Mouse (Mus musculus) kidney, postnatal 0 days (tissue): ENCODE measurements around the gene Unc119b. TPM values are rescaled to one million over a fixed set of nuclear protein-coding genes. Genes with fewer than 3 reads are reported as not detected.
A peak's percentile ranks its signal among the peaks of the same experiment; 100 is the strongest.

Source experiments
- ATAC-seq: fragments of 200-750 bp; cut with Nextera tagmentation; replicated peaks from 2 replicates; pipeline ENCODE4 v1.8.0; 2017; ENCODE audit warnings: low read depth, moderate number of reproducible peaks, moderate TSS enrichment, moderate library complexity; ENCODE audit not compliant: low FRiP score
- DNase-seq: peaks from one replicate; pipeline ENCODE4 v3.0.0-alpha.2; 2016; ENCODE audit warnings: low spot score
- H3K27ac ChIP-seq: fragments of 300-500 bp; sonication (generic); 2 replicates; pipeline ENCODE4 v1.5.1; 2014; ENCODE audit warnings: mild to moderate bottlenecking
- H3K27me3 ChIP-seq: fragments of 300-500 bp; sonication (generic); 2 replicates; pipeline ENCODE4 v1.6.1; 2014; ENCODE audit warnings: low read length, mixed read lengths; ENCODE audit not compliant: insufficient read depth
- H3K36me3 ChIP-seq: fragments of 300-500 bp; sonication (generic); 2 replicates; pipeline ENCODE4 v1.6.1; 2014; ENCODE audit warnings: low read length, mixed read lengths; ENCODE audit not compliant: insufficient read depth
- H3K4me1 ChIP-seq: fragments of 300-500 bp; sonication (generic); replicated peaks from 2 replicates; pipeline ENCODE4 v1.6.1; 2014; ENCODE audit warnings: antibody characterized with exemption, low read length, mixed read lengths; ENCODE audit not compliant: insufficient read depth
- H3K4me2 ChIP-seq: fragments of 300-500 bp; sonication (generic); 2 replicates; pipeline ENCODE4 v1.6.1; 2014; ENCODE audit warnings: mild to moderate bottlenecking, low read length, moderate library complexity, mixed read lengths
- H3K4me3 ChIP-seq: fragments of 300-500 bp; sonication (generic); replicated peaks from 2 replicates; pipeline ENCODE4 v1.5.1; 2014; ENCODE audit warnings: low read depth, low read length
- H3K9ac ChIP-seq: fragments of 300-500 bp; sonication (generic); 2 replicates; pipeline ENCODE4 v1.6.1; 2014; ENCODE audit warnings: low read depth, low read length
- H3K9me3 ChIP-seq: fragments of 300-500 bp; sonication (generic); replicated peaks from 2 replicates; pipeline ENCODE4 v1.6.1; 2016; ENCODE audit warnings: low read length, inconsistent platforms, mixed read lengths
- CTCF ChIP-seq: IDR thresholded peaks from 2 replicates; pipeline ENCODE4 v1.5.1; 2016; ENCODE audit warnings: antibody characterized with exemption, low read depth, mild to moderate bottlenecking, moderate library complexity
- WGBS: fragments of 180-500 bp; shearing (Covaris S2); extraction: QIAGEN DNeasy Blood & Tissue Kit; methylation state at CpG from one replicate; pipeline ENCODE4 v1.1.7; 2014; 5-methylcytosine and 5-hydroxymethylcytosine counted together
- polyA plus RNA-seq: library from polyadenylated mRNA; unstranded; fragments of >200 nt; fragmentation: Nextera tagmentation; extraction: Ambion mirVana; gene quantifications from 2 replicates; pipeline ENCODE4 v1.2.1, GENCODE M21; 2015

The Unc119b gene
- polyA plus RNA-seq, result 40.8 and 42.7 TPM in 2 replicates

DNA sequence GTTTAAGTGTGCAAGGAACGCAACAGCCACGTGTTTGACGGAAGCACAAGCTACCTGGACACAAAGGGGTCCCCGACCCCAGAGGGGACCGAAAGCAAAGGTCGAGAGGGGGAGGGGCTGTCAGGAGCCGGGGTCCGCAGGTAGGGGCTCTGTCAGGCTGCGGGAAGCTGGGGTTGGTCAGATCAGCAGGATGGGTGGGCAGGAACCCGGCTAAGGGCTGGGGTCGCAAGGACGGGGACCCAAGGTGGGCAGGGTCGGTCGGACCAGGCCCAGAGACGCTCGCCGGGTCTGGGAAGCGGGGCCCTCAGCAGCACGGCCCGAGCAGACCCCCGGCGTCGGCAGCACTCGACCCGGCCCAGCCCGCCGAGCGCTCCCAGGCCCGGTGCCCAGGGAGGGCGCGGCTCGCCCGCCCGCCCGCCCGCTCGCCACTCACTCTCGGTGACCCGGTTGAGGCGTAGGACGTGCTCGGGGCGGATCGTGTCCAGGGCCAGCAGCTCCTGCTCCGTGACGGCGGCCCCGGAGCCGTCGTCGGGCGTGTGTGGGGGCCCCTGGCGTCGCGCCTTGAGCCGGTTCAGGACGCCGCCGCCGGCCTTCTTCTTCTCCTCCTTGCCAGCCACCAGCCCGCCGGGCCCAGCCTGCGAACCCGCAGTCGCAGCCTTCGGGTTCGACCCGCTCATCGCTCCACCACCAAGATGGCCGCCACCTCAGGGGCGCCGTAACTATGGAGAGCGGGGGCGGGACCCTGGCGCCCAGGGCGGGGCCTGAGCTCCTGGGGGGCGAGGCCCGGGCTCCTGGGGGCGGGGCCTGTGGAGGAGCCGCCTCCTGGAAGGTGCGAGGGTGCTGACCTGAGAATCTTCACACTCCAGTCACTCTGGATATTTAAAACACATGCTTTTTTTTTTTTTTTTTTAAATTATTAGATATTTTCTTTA is at the start of gene Unc119b:
Unc119b (minus strand) TSS at position 742 of the 932 bp plus-strand sequence.
- under 1% methylated on average over 75 of the region's 81 CpGs for WGBS
- H3K27ac ChIP-seq, result 0 out of 2 replicates have a peak within 1 kb of the TSS, but pooled peaks have one; percentile 31
- peak within 1 kb of the TSS; percentile 93 for H3K4me3 ChIP-seq
- peak within 1 kb of the TSS; percentile 89 for H3K9ac ChIP-seq
- DNase-seq (peak; percentile 92), ATAC-seq (peak; percentile 93)
- no peaks in the 10 kb centered on the region for H3K9me3 ChIP-seq
- no peaks in the 10 kb centered on the region for H3K27me3 ChIP-seq
- peaks cover 5% of the 10 kb centered on the region; the same call in 1 of the 2 replicates for H3K36me3 ChIP-seq
- peaks cover 7% of the 10 kb centered on the region for H3K4me1 ChIP-seq
- H3K4me2 ChIP-seq, result peak within 1 kb of the TSS; percentile 99
- TF ChIP-seq CTCF, result no peak

DNA sequence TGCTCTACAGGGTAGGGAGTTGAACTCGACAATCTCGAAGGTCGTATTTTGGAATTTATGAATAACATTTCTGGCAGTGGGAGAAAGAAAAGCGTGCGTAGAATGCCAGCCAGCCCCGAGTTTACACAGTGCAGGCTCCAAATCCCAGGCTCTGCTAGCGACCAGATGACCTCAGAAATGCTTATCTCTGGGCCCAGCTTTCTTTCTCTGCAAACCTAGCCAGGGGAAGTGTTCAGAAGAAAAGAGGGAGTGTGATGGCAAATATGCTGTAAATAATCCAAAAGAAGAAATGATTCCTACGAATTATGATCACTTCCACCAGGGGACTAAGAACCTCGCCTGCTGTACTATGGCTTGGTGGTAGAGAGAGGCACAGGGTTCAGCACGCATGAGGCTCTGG is 48.7 kb upstream of the Unc119b start:
- Histone ChIP-seq H3K27ac (no peak overlapping the region), H3K9me3 (no peaks in the 10 kb centered on the region), H3K9ac (no peak overlapping the region), H3K27me3 (no peaks in the 10 kb centered on the region), H3K36me3 (no peaks in the 10 kb centered on the region), H3K4me1 (peaks cover 17% of the 10 kb centered on the region), H3K4me3 (no peak overlapping the region), H3K4me2 (no peak overlapping the region)
- DNase-seq (no peak), ATAC-seq (no peak)
- no peak for TF ChIP-seq CTCF
- 67% methylated on average over 10 of the region's 10 CpGs for WGBS

DNA sequence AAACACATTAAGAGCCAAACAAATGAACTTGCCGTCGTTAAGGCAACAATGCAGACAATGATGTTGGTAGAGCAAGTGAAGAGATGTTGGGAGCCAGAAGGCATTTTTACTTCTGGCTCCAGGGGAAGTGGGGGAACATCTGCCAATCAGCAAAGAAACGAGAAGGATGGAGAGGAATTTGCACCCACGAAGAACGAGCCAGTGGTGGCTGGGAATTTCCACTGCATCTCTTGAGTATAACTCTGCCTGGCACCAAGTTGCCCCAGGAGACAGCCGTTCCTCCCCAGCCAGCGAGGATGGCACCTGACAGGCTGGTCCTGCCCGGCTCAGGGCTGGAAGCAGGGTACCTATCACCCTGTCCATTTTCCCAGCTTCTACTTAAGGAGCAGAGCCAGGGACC is 48.1 kb upstream of the Unc119b start:
- H3K9ac ChIP-seq, result no peak overlapping the region
- H3K27ac ChIP-seq, result no peak overlapping the region
- no peak overlapping the region for H3K4me3 ChIP-seq
- H3K36me3 ChIP-seq, result no peaks in the 10 kb centered on the region
- H3K4me1 ChIP-seq, result peaks cover 17% of the 10 kb centered on the region
- no peak for TF ChIP-seq CTCF
- H3K4me2 ChIP-seq, result no peak overlapping the region
- ATAC-seq (no peak), DNase-seq (no peak)
- no peaks in the 10 kb centered on the region for H3K9me3 ChIP-seq
- WGBS, result 70% methylated on average over 8 of the region's 8 CpGs
- no peaks in the 10 kb centered on the region for H3K27me3 ChIP-seq

DNA sequence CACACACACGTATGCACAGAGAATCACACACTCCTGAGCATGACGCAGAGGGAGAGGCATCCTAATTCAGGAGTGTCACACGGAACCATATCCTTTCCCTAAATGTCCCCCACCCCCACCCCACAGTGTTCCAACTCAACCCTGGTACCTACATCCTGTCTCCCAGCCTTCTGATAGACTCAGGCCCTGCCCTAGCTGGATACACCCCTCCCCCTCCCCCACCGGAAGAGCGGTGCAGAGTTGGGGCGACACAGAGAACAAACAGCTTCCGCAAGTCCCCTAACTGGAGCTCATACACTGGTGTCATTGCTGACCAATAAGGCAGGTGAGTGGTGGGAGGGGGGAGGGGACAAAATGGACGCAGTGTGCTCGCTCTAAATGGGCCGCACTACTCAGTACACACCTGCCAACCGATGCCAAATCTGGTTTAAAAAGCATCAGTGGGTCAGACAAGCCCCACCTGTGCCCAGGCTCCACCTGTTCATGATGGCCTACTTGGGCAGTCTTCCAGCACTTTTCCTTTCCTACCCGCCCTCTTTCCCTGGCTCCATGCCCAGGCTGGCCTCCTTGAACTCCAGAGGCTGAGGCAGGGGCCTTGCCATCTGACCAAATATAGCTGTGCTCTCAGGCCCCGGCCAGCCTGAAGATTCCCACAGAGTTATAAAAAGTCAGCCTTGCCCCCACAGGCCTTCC is 46.6 kb upstream of the Unc119b start:
- Histone ChIP-seq H3K4me2 (no peak overlapping the region), H3K9ac (no peak overlapping the region), H3K4me3 (no peak overlapping the region), H3K4me1 (peaks cover 9% of the 10 kb centered on the region), H3K27me3 (no peaks in the 10 kb centered on the region), H3K9me3 (no peaks in the 10 kb centered on the region), H3K36me3 (no peaks in the 10 kb centered on the region), H3K27ac (no peak overlapping the region)
- no peak for TF ChIP-seq CTCF
- no peak for ATAC-seq
- 65% methylated on average over 13 of the region's 13 CpGs for WGBS
- DNase-seq, result no peak

DNA sequence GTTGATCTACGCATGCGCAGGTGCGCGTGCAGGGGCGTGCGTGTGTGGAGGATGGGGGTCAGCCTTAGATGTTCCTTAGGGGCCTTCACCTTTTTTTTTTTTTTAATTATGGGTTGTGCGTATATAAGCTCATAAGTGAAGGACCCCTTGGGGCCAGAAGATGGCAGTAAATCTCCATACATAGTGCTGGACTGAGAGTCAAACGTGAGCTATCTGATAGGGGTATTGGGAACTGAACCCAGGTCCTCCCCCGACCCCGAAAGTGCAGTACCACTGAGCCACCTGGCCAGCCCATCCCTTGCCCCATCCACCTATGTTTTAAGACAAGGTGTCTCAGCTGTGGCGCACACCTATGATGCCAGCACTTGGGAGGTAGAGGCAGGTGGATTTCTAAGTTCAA is 44.8 kb upstream of the Unc119b start:
- no peak overlapping the region for H3K4me2 ChIP-seq
- H3K9ac ChIP-seq, result no peak overlapping the region
- no peak overlapping the region for H3K4me3 ChIP-seq
- H3K36me3 ChIP-seq, result no peaks in the 10 kb centered on the region
- TF ChIP-seq CTCF, result no peak
- H3K9me3 ChIP-seq, result no peaks in the 10 kb centered on the region
- 0 out of 2 replicates have a peak, but pooled peaks cover 4% of the 10 kb centered on the region for H3K4me1 ChIP-seq
- 89% methylated on average over 11 of the region's 11 CpGs for WGBS
- ATAC-seq (no peak), DNase-seq (no peak)
- H3K27me3 ChIP-seq, result no peaks in the 10 kb centered on the region
- H3K27ac ChIP-seq, result no peak overlapping the region

DNA sequence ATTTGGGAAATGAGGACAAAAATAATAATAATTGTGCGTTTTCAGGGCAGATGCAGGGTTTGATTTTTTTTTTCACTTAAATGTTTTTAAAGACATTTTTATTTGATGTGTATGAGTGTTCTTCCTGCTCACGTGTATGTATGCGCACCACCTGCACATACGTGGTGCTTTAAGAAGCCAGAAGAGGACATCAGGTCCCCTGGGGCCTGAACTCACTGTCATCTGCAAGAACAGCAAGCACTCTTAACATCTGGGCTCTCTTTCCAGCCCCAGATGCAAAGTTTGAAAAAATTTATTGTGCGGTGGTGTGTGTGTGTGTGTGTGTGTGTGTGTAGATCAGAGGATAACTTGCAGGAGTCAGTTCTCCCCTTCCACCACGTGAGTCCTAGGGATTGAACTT is 43.1 kb upstream of the Unc119b start:
- Histone ChIP-seq H3K4me2 (no peak overlapping the region), H3K36me3 (no peaks in the 10 kb centered on the region), H3K4me3 (no peak overlapping the region), H3K9me3 (no peaks in the 10 kb centered on the region), H3K9ac (no peak overlapping the region), H3K27ac (no peak overlapping the region), H3K4me1 (0 out of 2 replicates have a peak, but pooled peaks cover 4% of the 10 kb centered on the region), H3K27me3 (no peaks in the 10 kb centered on the region)
- WGBS, result 74% methylated on average over 6 of the region's 6 CpGs
- ATAC-seq (no peak), DNase-seq (no peak)
- no peak for TF ChIP-seq CTCF
